Mouse (Mus musculus) skeletal muscle tissue, postnatal 0 days (tissue): ENCODE measurements around the gene Msantd2. TPM values are rescaled to one million over a fixed set of nuclear protein-coding genes. Genes with fewer than 3 reads are reported as not detected.

Source experiments
- polyA plus RNA-seq: library from polyadenylated mRNA; unstranded; fragments of >200 nt; fragmentation: Nextera tagmentation; extraction: Ambion mirVana; gene quantifications from 2 replicates; pipeline ENCODE4 v1.2.1, GENCODE M21; 2015

Msantd2 gene
- polyA plus RNA-seq: 6.5 and 7.9 TPM in 2 replicates

GRCm38 (mm10) chr9:37488611-37489396 is at the start of gene Msantd2:
Msantd2 (plus strand) TSS chr9:37489319.

GRCm38 (mm10) chr9:37527396-37528224 is 38.5 kb downstream of the Msantd2 start, which contains the start of gene Esam:
Esam (plus strand) TSS chr9:37528078.

GRCm38 (mm10) chr9:37539170-37540025 is 50.3 kb downstream of the Msantd2 start, which contains the start of gene Vsig2:
Vsig2 (plus strand) TSS chr9:37539255.

GRCm38 (mm10) chr9:37552536-37553293 is 63.6 kb downstream of the Msantd2 start, which contains the start of gene Nrgn:
Nrgn (minus strand) TSS chr9:37552904.

GRCm38 (mm10) chr9:37554838-37555748 is 66.0 kb downstream of the Msantd2 start, which contains the start of gene Siae:
Siae (plus strand) TSS chr9:37555698.

Other genes starting within 250 kb of the Msantd2 start
- 2.4 and 3.4 TPM in 2 replicates for gene Slc37a2, start 233.6 kb upstream of the Msantd2 start, polyA plus RNA-seq
- gene Ccdc15, start 140.9 kb upstream of the Msantd2 start, polyA plus RNA-seq: 2.3 and 2.4 TPM in 2 replicates
- 0.09 and 0.10 TPM in 2 replicates for gene Hepacam, start 122.0 kb upstream of the Msantd2 start, polyA plus RNA-seq
- 14.9 and 16.8 TPM in 2 replicates for gene Robo4, start 87.4 kb upstream of the Msantd2 start, polyA plus RNA-seq
- gene Robo3, start 56.1 kb upstream of the Msantd2 start, polyA plus RNA-seq: not detected in 2 replicates
- 51.3 and 58.9 TPM in 2 replicates for gene Esam, start 38.8 kb downstream of the Msantd2 start, polyA plus RNA-seq
- 1.3 and 2.1 TPM in 2 replicates for gene Vsig2, start 49.9 kb downstream of the Msantd2 start, polyA plus RNA-seq
- gene Nrgn, start 63.6 kb downstream of the Msantd2 start, polyA plus RNA-seq: 1.1 and 1.5 TPM in 2 replicates
- gene Siae, start 66.4 kb downstream of the Msantd2 start, polyA plus RNA-seq: 4.0 and 5.3 TPM in 2 replicates
- 7.2 and 7.3 TPM in 2 replicates for gene Spa17, start 124.4 kb downstream of the Msantd2 start, polyA plus RNA-seq
- gene Tbrg1, start 168.0 kb downstream of the Msantd2 start, polyA plus RNA-seq: 89.1 and 99.7 TPM in 2 replicates
- 0.58 TPM in 1 of 2 replicates, not detected in the other for gene Panx3, start 179.9 kb downstream of the Msantd2 start, polyA plus RNA-seq
- gene Olfr160, start 226.9 kb downstream of the Msantd2 start, polyA plus RNA-seq: not detected in 2 replicates